Mouse (Mus musculus) G1E (cell line): ENCODE results near the gene Efcab3. TPM values are rescaled to one million over a fixed set of nuclear protein-coding genes. Genes with fewer than 3 reads are reported as not detected.
A peak's percentile ranks its signal among the peaks of the same experiment; 100 is the strongest.
"Not testable (repeated sequence)": the region's sequence is repeated elsewhere in the genome, so short reads cannot be mapped to it uniquely, and the experiment has no call there.

Source experiments
- ATAC-seq: 2 replicates; pipeline ENCODE4 v1.8.0; 2016; ENCODE audit warnings: mild to moderate bottlenecking; ENCODE audit not compliant: insufficient number of reproducible peaks, poor library complexity, low FRiP score, severe bottlenecking; ENCODE audit errors: extremely low read depth
- DNase-seq: peaks from one replicate; pipeline ENCODE4 v3.0.0; 2012; ENCODE audit warnings: low spot score
- H3K27me3 ChIP-seq: 2 replicates; pipeline ENCODE4 v1.6.1; 2012; ENCODE audit warnings: mild to moderate bottlenecking, low read length, inconsistent platforms; ENCODE audit not compliant: insufficient read depth
- H3K36me3 ChIP-seq: replicated peaks from 2 replicates; pipeline ENCODE3; 2012; ENCODE audit warnings: mild to moderate bottlenecking, inconsistent platforms
- H3K4me1 ChIP-seq: 2 replicates; pipeline ENCODE4 v1.6.1; 2012; ENCODE audit warnings: low read depth, low read length, inconsistent platforms, mixed read lengths; ENCODE audit not compliant: insufficient read depth
- H3K4me3 ChIP-seq: 2 replicates; pipeline ENCODE4 v1.5.1; 2012; ENCODE audit warnings: low read depth, mild to moderate bottlenecking, inconsistent platforms, low read length, moderate library complexity, mixed read lengths
- H3K9me3 ChIP-seq: replicated peaks from 2 replicates; pipeline ENCODE4 v1.6.1; 2012; ENCODE audit warnings: inconsistent platforms
- CTCF ChIP-seq: IDR thresholded peaks from 2 replicates; pipeline ENCODE4 v1.5.1; 2012; ENCODE audit warnings: low read depth, low read length, inconsistent platforms, mixed read lengths
- GATA1 ChIP-seq: IDR thresholded peaks from 2 replicates; pipeline ENCODE4 v1.6.1; 2012; ENCODE audit warnings: borderline replicate concordance, low read length, inconsistent platforms, mixed read lengths
- GATA2 ChIP-seq: IDR thresholded peaks from 2 replicates; pipeline ENCODE4 v1.6.1; 2012; ENCODE audit warnings: low read depth, low read length, inconsistent platforms, borderline replicate concordance
- POLR2AphosphoS5 ChIP-seq: IDR thresholded peaks from 2 replicates; pipeline ENCODE4 v1.6.1; 2012; ENCODE audit warnings: low read depth, low read length, inconsistent platforms; ENCODE audit not compliant: insufficient replicate concordance
- TAL1 ChIP-seq: conservative IDR thresholded peaks from 2 replicates; pipeline ENCODE4 v1.6.1; 2012; ENCODE audit warnings: low read depth, low read length, inconsistent platforms, mixed read lengths
- polyA plus RNA-seq: library from polyadenylated mRNA; stranded (reverse); fragments of >175 nt; gene quantifications from 2 replicates; pipeline ENCODE4 v1.2.3, GENCODE M21; 2012
- total RNA-seq, 2 experiments: library from RNA; stranded (forward) in 1 of 2; stranded (reverse) in 1 of 2; fragments of 200-1000 nt in 1 of 2; fragments of >200 nt in 1 of 2; fragmentation: Nextera tagmentation in 1 of 2; gene quantifications; 2 replicates each; pipeline ENCODE4 v1.2.3; 2014 to 2017

Efcab3 gene
- total and polyA plus RNA-seq, 3 experiments = not detected

DNA sequence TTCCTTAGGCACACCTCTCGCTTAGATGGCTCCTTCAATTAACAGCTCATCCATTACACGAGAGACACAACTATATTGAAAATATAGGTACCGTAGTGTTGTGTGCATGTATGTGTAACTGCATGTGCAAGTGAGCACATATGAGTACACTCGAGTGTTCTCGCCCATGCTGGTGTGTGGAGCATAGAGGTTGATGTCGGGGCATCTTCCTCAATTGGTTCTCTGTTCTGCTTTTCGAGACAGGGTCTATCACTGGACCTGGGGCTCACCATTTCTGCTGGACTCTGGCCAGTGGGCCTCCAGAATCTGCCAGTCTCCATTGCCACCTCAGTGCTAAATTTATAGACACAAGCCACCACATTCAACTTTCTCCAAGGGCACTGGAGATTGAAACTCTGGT is 54.4 kb downstream of the Efcab3 start:
- Histone ChIP-seq H3K4me1 (peaks cover 5% of the 10 kb centered on the region; the same call in 1 of the 2 replicates), H3K9me3 (no peaks in the 10 kb centered on the region), H3K27me3 (peaks cover 35% of the 10 kb centered on the region), H3K36me3 (no peaks in the 10 kb centered on the region), H3K4me3 (no peak overlapping the region)
- TF ChIP-seq CTCF = no peak
- no peak for TF ChIP-seq GATA1
- no peak for TF ChIP-seq POLR2AphosphoS5
- no peak for TF ChIP-seq TAL1
- no peak for TF ChIP-seq GATA2
- no peak for ATAC-seq
- no peak for DNase-seq

DNA sequence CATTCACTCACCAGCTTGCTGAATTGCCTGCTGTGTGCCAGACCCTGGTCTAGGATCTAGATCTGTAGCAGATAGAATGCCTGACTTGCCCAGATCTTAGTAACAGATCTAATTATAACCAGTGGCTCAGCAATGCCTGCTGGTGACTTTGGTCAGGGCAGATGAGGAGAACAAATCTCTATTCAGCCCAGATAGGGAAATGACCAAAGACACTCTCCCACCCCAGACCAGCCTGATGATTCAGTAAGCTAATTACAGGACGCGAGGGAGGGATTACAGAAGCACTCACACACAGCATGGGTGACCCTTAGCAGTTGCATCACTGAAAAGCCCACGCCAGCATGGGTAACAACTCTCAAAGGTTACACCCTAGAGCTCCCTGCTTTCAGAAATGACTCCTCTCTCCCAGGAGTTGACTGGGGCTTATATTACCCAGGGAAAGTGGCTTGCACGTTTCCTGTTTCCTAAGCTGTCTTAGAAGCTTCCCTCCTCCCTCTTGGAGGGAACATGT is 57.2 kb downstream of the Efcab3 start:
- ATAC-seq = no peak
- DNase-seq = no peak

DNA sequence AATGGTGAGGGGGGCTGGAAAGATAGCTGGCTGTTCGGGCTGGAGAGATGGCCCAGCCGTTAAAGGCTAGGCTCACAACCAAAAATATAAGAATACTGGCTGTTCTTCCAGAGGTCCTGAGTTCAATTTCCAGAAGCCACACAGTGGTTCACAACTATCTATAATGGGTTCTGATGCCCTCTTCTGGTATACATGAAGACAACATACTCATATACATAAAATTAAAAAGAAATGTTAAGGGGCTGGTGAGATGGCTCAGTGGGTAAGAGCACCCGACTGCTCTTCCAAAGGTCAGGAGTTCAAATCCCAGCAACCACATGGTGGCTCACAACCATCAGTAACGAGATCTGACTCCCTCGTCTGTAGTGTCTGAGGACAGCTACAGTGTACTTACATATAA is 58.4 kb downstream of the Efcab3 start:
- peaks cover 30% of the 10 kb centered on the region for H3K27me3 ChIP-seq
- not testable (repeated sequence) for H3K4me3 ChIP-seq, H3K9me3 ChIP-seq, H3K36me3 ChIP-seq, DNase-seq, ATAC-seq
- peaks cover 11% of the 10 kb centered on the region for H3K4me1 ChIP-seq

More for the DNA sequence above, 57.2 kb downstream of the Efcab3 start:
- Histone ChIP-seq H3K9me3 (no peaks in the 10 kb centered on the region), H3K4me1 (peaks cover 11% of the 10 kb centered on the region), H3K36me3 (no peaks in the 10 kb centered on the region), H3K4me3 (no peak overlapping the region), H3K27me3 (peaks cover 30% of the 10 kb centered on the region)
- TF ChIP-seq GATA1 = no peak

DNA sequence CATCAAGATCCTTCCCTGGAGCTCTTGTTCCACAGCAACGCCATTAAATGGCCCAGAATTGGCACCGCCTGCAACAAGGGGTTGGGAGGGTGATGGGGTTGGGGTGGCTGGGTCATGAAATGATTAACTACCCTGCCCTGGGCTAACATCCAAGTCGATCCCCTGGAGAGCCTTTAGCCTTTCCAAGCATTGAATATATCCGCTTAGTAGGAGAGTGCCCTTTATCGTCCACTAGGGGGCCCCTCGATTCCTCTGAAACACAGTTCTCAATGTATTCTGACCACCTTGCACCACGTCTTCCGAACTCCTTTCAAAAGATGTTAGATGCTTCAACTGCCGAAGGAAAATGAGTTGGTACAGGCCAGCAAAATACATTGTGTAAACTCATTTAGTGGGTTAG is 60.6 kb downstream of the Efcab3 start:
- Histone ChIP-seq H3K36me3 (peaks cover 14% of the 10 kb centered on the region), H3K4me3 (no peak overlapping the region; the same call in 1 of the 2 replicates)
- ATAC-seq = peak; percentile 47; the same call in 1 of the 2 replicates

DNA sequence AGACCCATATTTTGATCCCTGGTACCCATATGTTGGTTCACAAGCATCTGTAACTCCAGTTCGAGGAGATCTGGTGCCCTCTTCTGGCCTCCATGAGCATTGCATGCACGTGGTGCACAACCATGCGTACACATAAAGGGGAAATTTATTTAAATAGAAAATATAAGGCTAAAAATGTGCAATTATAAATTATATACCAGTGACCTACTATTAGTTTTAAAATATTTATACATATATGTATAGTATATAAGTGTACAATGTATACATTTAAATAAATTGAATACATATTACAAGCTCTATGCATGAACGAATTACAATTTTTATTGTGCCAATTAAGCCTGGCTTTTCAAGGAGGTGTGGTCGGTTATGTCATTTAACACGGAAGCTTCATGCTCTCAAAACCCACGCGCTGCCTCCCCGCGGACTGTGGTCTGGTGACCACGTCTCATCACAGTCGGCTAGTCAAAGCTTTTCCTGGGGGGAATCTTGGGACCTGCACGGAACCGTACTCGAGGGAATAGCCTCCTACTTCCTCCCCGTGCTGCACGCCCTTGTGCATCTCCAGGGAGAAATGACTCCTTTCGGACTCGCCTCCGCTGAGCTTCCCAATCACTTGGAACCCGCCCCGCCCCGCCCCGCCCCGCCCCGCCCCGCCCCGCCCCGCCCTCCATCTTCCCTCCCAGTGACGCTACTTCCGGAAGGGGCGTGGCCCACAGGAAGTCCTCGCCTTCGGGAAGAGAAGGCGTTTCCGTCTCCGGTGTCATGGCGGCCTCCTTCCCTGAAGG is 62.5 kb downstream of the Efcab3 start, which contains the start of gene Mettl2:
Gene Mettl2, plus strand, starts transcription at position 691 of the 785 bp plus-strand sequence.
- peaks cover 33% of the 10 kb centered on the region for H3K36me3 ChIP-seq
- no peak for TF ChIP-seq GATA1
- TF ChIP-seq CTCF = peak; percentile 66
- no peak for TF ChIP-seq GATA2
- no peak for TF ChIP-seq TAL1
- peaks cover 41% of the 10 kb centered on the region for H3K4me1 ChIP-seq
- H3K4me3 ChIP-seq = peak within 1 kb of the TSS; percentile 89
- H3K27me3 ChIP-seq = peaks cover 9% of the 10 kb centered on the region
- DNase-seq (peak; percentile 83), ATAC-seq (peak; percentile 69)
- H3K9me3 ChIP-seq = no peaks in the 10 kb centered on the region

More for the DNA sequence above, 60.6 kb downstream of the Efcab3 start:
- Histone ChIP-seq H3K27me3 (peaks cover 16% of the 10 kb centered on the region), H3K9me3 (no peaks in the 10 kb centered on the region), H3K4me1 (peaks cover 32% of the 10 kb centered on the region)
- TF ChIP-seq TAL1 (no peak), CTCF (peak; percentile 82)
- DNase-seq = peak; percentile 33

DNA sequence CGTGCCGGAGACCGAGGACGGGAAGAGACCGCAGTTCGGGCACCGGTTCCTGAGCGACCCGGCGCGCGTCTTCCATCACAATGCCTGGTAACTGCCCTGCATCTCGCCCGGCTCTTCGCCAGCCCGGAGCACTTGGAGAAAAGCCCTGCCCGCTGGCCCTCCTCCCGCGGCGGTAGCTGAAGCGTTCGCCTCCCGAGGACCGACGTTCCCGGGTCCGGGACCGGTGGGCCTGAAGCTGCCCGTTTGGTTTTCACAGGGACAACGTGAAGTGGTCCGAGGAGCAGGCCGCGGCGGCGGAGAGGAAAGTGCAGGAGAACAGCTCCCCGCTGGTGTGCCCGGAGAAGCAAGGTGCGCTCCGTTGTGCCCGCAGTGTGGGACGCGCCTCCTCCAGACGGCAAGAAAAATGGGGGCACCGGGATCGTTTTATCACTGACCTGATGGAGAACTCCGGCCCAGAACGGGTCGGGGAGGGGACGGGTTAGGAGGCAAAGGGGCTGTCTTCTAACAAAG is 63.2 kb downstream of the Efcab3 start:
- Histone ChIP-seq H3K27me3 (peaks cover 6% of the 10 kb centered on the region), H3K4me1 (peaks cover 41% of the 10 kb centered on the region), H3K4me3 (peak overlapping the region; percentile 89), H3K9me3 (no peaks in the 10 kb centered on the region), H3K36me3 (peaks cover 39% of the 10 kb centered on the region)
- no peak for DNase-seq
- ATAC-seq = no peak
- TF ChIP-seq GATA1 (no peak), GATA2 (no peak), TAL1 (no peak), POLR2AphosphoS5 (no peak), CTCF (no peak)
